Mouse (Mus musculus): ENCODE measurements at regions not wholly inside any gene's neighbourhood (a gene's known extent, or its start where the extent isn't known, plus 50 kb on each side); places are given as distances from the start of the nearest gene placed in this dataset.

DNA sequence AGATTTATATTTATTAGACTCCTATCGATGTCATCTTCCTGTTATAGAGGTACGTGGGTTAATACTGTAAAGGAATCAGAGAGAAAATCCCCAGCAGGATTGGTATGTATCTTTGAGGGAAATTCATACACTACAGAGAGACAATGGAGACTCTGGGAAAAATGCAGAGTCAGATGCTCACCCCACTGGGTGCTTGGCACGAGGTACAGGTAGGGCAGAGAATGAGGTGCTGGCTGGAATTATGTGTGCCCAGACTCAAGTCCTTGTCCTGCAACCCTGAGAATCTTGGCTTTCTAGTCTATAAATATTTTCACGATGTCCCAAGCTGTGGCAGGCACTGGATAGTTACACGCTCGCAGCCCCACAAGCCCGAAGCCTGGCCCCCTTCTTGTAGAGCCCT, 57.8 kb upstream of the Cry1 start:
- no peak overlapping the region for H3K4me3 ChIP-seq (ENCODE audit: low read length)
- H3K9me3 ChIP-seq (ENCODE audit: control insufficient read depth, low read length), result no peaks in the 10 kb centered on the region
- H3K27me3 ChIP-seq (ENCODE audit: control insufficient read depth, insufficient read depth, low read length), result no peaks in the 10 kb centered on the region
- 0 out of 2 replicates have a peak, but pooled peaks cover 4% of the 10 kb centered on the region for H3K4me1 ChIP-seq (ENCODE audit: control insufficient read depth, insufficient read depth, low read length)
- H3K27ac ChIP-seq (ENCODE audit: low read depth, low read length), result no peak overlapping the region
- no peak overlapping the region for H3K4me2 ChIP-seq (replicated peaks; ENCODE audit: low read depth, low read length)
- 85% methylated on average over 7 of the region's 7 CpGs for WGBS
- H3K36me3 ChIP-seq (ENCODE audit: control insufficient read depth, insufficient read depth, low read length), result no peaks in the 10 kb centered on the region
- no peak for ATAC-seq (ENCODE audit: low FRiP score, low TSS enrichment)
- no peak overlapping the region for H3K9ac ChIP-seq (ENCODE audit: low read depth, low read length)

GRCm38 (mm10) chr10:85243556-85243955, 58.7 kb upstream of the Cry1 start:
- 91% methylated on average over 6 of the region's 6 CpGs for WGBS
- ATAC-seq (ENCODE audit: low FRiP score, low TSS enrichment), result no peak

GRCm38 (mm10) chr10:85265746-85266145, 80.9 kb upstream of the Cry1 start:
- WGBS, result 42% methylated on average over 5 of the region's 5 CpGs
- no peak overlapping the region for H3K4me2 ChIP-seq (replicated peaks; ENCODE audit: low read depth, low read length)
- no peak for ATAC-seq (ENCODE audit: low FRiP score, low TSS enrichment)
- H3K36me3 ChIP-seq (ENCODE audit: control insufficient read depth, insufficient read depth, low read length), result no peaks in the 10 kb centered on the region
- H3K9me3 ChIP-seq (ENCODE audit: control insufficient read depth, low read length), result no peaks in the 10 kb centered on the region
- H3K27me3 ChIP-seq (ENCODE audit: control insufficient read depth, insufficient read depth, low read length), result no peaks in the 10 kb centered on the region
- no peak overlapping the region for H3K4me3 ChIP-seq (ENCODE audit: low read length)
- H3K27ac ChIP-seq (ENCODE audit: low read depth, low read length), result no peak overlapping the region
- no peaks in the 10 kb centered on the region for H3K4me1 ChIP-seq (ENCODE audit: control insufficient read depth, insufficient read depth, low read length)
- no peak overlapping the region for H3K9ac ChIP-seq (ENCODE audit: low read depth, low read length)

More at GRCm38 (mm10) chr10:85243556-85243955, 58.7 kb upstream of the Cry1 start:
- Histone ChIP-seq H3K36me3 (ENCODE audit: control insufficient read depth, insufficient read depth, low read length) (no peaks in the 10 kb centered on the region), H3K9me3 (ENCODE audit: control insufficient read depth, low read length) (no peaks in the 10 kb centered on the region), H3K27me3 (ENCODE audit: control insufficient read depth, insufficient read depth, low read length) (no peaks in the 10 kb centered on the region), H3K4me2 (replicated peaks; ENCODE audit: low read depth, low read length) (no peak overlapping the region), H3K4me3 (ENCODE audit: low read length) (no peak overlapping the region), H3K4me1 (ENCODE audit: control insufficient read depth, insufficient read depth, low read length) (0 out of 2 replicates have a peak, but pooled peaks cover 4% of the 10 kb centered on the region), H3K9ac (ENCODE audit: low read depth, low read length) (no peak overlapping the region), H3K27ac (ENCODE audit: low read depth, low read length) (no peak overlapping the region)

DNA sequence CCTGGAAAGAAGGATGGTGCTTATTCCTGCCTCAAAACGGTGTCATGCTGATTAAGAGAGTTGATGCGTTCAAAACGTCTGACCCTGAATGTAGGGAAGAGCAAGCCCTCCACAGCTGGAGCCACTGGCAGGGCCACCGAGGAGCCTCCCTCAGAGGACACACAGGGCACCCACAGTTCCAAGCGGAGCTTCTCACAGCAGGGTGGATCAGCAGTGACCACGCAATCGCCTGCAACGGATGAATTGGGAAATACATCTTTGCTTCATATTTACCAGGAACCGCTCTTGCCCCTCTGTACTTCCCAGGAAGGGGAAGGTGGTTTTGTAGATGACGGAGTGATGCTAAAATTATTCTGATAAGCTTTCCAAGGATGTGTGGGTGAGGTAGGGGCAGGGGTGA, 81.3 kb upstream of the Cry1 start:
- H3K27ac ChIP-seq (ENCODE audit: low read depth, low read length), result no peak overlapping the region
- 48% methylated on average over 10 of the region's 10 CpGs for WGBS
- no peak overlapping the region for H3K4me3 ChIP-seq (ENCODE audit: low read length)
- no peak overlapping the region for H3K9ac ChIP-seq (ENCODE audit: low read depth, low read length)
- no peaks in the 10 kb centered on the region for H3K36me3 ChIP-seq (ENCODE audit: control insufficient read depth, insufficient read depth, low read length)
- no peaks in the 10 kb centered on the region for H3K27me3 ChIP-seq (ENCODE audit: control insufficient read depth, insufficient read depth, low read length)
- H3K4me2 ChIP-seq (replicated peaks; ENCODE audit: low read depth, low read length), result no peak overlapping the region
- H3K9me3 ChIP-seq (ENCODE audit: control insufficient read depth, low read length), result no peaks in the 10 kb centered on the region
- H3K4me1 ChIP-seq (ENCODE audit: control insufficient read depth, insufficient read depth, low read length), result no peaks in the 10 kb centered on the region
- no peak for ATAC-seq (ENCODE audit: low FRiP score, low TSS enrichment)

DNA sequence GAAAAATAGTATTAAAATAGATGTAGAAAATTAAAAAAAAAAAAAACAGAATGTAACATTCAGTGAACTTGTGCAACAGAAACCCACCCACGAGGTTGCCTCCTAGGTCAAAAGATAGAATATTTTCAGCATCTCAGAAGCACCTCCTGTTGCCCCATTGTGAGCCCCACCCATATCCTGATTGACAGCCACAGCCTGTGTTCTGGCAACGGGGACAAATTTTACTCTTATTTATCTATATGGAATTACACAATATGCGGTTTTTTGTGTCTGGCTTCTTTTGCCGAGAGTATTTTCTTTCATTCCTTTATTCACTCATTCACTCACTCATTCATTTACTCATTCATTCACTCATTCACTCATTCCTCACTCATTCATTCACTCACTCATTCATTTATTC, 81.9 kb upstream of the Cry1 start:
- no peaks in the 10 kb centered on the region for H3K4me1 ChIP-seq (ENCODE audit: control insufficient read depth, insufficient read depth, low read length)
- H3K27me3 ChIP-seq (ENCODE audit: control insufficient read depth, insufficient read depth, low read length), result no peaks in the 10 kb centered on the region
- H3K36me3 ChIP-seq (ENCODE audit: control insufficient read depth, insufficient read depth, low read length), result no peaks in the 10 kb centered on the region
- H3K27ac ChIP-seq (ENCODE audit: low read depth, low read length), result no peak overlapping the region
- ATAC-seq (ENCODE audit: low FRiP score, low TSS enrichment), result no peak
- 76% methylated on average over 4 of the region's 4 CpGs for WGBS
- no peak overlapping the region for H3K9ac ChIP-seq (ENCODE audit: low read depth, low read length)
- no peaks in the 10 kb centered on the region for H3K9me3 ChIP-seq (ENCODE audit: control insufficient read depth, low read length)
- H3K4me3 ChIP-seq (ENCODE audit: low read length), result no peak overlapping the region
- no peak overlapping the region for H3K4me2 ChIP-seq (replicated peaks; ENCODE audit: low read depth, low read length)

DNA sequence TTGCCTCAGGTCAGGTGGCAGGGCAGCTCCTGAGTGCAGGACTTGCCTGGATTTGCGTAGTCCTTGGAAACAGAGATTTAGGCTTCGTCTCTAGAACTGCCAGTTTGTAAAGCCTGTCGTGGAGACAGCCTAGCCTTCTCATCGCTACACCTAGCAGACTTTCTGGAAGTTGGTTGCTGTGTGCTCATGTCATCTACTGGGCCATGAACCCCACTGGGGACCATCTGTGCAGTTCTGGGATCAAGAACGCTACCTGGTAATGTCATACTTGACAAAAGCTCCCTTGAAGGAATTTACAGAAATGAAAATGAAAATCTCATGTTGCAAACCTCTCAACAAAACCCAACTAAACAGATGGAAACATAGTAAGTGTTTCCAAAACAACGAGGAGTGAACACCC, 85.3 kb upstream of the Cry1 start:
- Histone ChIP-seq H3K36me3 (ENCODE audit: control insufficient read depth, insufficient read depth, low read length) (no peaks in the 10 kb centered on the region), H3K4me3 (ENCODE audit: low read length) (no peak overlapping the region), H3K4me1 (ENCODE audit: control insufficient read depth, insufficient read depth, low read length) (no peaks in the 10 kb centered on the region), H3K9me3 (ENCODE audit: control insufficient read depth, low read length) (no peaks in the 10 kb centered on the region), H3K27ac (ENCODE audit: low read depth, low read length) (no peak overlapping the region), H3K9ac (ENCODE audit: low read depth, low read length) (no peak overlapping the region), H3K4me2 (replicated peaks; ENCODE audit: low read depth, low read length) (no peak overlapping the region), H3K27me3 (ENCODE audit: control insufficient read depth, insufficient read depth, low read length) (no peaks in the 10 kb centered on the region)
- ATAC-seq (ENCODE audit: low FRiP score, low TSS enrichment), result no peak
- 84% methylated on average over 6 of the region's 6 CpGs for WGBS

- ATAC-seq (ENCODE audit: low FRiP score, low TSS enrichment), result no peak
- H3K27me3 ChIP-seq (ENCODE audit: control insufficient read depth, insufficient read depth, low read length), result no peaks in the 10 kb centered on the region
- H3K27ac ChIP-seq (ENCODE audit: low read depth, low read length), result no peak overlapping the region
- H3K9ac ChIP-seq (ENCODE audit: low read depth, low read length), result no peak overlapping the region
- no peaks in the 10 kb centered on the region for H3K36me3 ChIP-seq (ENCODE audit: control insufficient read depth, insufficient read depth, low read length)
- no peaks in the 10 kb centered on the region for H3K9me3 ChIP-seq (ENCODE audit: control insufficient read depth, low read length)
- H3K4me1 ChIP-seq (ENCODE audit: control insufficient read depth, insufficient read depth, low read length), result no peaks in the 10 kb centered on the region
- WGBS, result 92% methylated on average over 2 of the region's 2 CpGs
- no peak overlapping the region for H3K4me3 ChIP-seq (ENCODE audit: low read length)
- H3K4me2 ChIP-seq (replicated peaks; ENCODE audit: low read depth, low read length), result no peak overlapping the region
Observed at GRCm38 (mm10) chr10:85276793-85277192, 91.9 kb upstream of the Cry1 start.

GRCm38 (mm10) chr10:85291733-85292476, 94.7 kb upstream of the Btbd11 start:
- no peak overlapping the region for H3K27ac ChIP-seq (ENCODE audit: low read depth, low read length)
- no peak overlapping the region for H3K4me3 ChIP-seq (ENCODE audit: low read length)
- no peaks in the 10 kb centered on the region for H3K4me1 ChIP-seq (ENCODE audit: control insufficient read depth, insufficient read depth, low read length)
- H3K36me3 ChIP-seq (ENCODE audit: control insufficient read depth, insufficient read depth, low read length), result no peaks in the 10 kb centered on the region
- no peak overlapping the region for H3K9ac ChIP-seq (ENCODE audit: low read depth, low read length)
- H3K9me3 ChIP-seq (ENCODE audit: control insufficient read depth, low read length), result no peaks in the 10 kb centered on the region
- ATAC-seq (ENCODE audit: low FRiP score, low TSS enrichment), result no peak
- 89% methylated on average over 5 of the region's 5 CpGs for WGBS
- H3K4me2 ChIP-seq (replicated peaks; ENCODE audit: low read depth, low read length), result no peak overlapping the region
- no peaks in the 10 kb centered on the region for H3K27me3 ChIP-seq (ENCODE audit: control insufficient read depth, insufficient read depth, low read length)

- H3K4me3 ChIP-seq (ENCODE audit: low read length), result no peak overlapping the region
- H3K4me2 ChIP-seq (replicated peaks; ENCODE audit: low read depth, low read length), result no peak overlapping the region
- no peaks in the 10 kb centered on the region for H3K4me1 ChIP-seq (ENCODE audit: control insufficient read depth, insufficient read depth, low read length)
- no peak overlapping the region for H3K9ac ChIP-seq (ENCODE audit: low read depth, low read length)
- H3K9me3 ChIP-seq (ENCODE audit: control insufficient read depth, low read length), result no peaks in the 10 kb centered on the region
- no peak for ATAC-seq (ENCODE audit: low FRiP score, low TSS enrichment)
- H3K27me3 ChIP-seq (ENCODE audit: control insufficient read depth, insufficient read depth, low read length), result no peaks in the 10 kb centered on the region
- no peak overlapping the region for H3K27ac ChIP-seq (ENCODE audit: low read depth, low read length)
- WGBS, result 84% methylated on average over 2 of the region's 2 CpGs
- no peaks in the 10 kb centered on the region for H3K36me3 ChIP-seq (ENCODE audit: control insufficient read depth, insufficient read depth, low read length)
Observed at GRCm38 (mm10) chr10:85292477-85292855, 94.1 kb upstream of the Btbd11 start.
